Mouse (Mus musculus): ENCODE measurements around the gene Napepld. TPM values are rescaled to one million over a fixed set of nuclear protein-coding genes. Genes with fewer than 3 reads are reported as not detected.

The Napepld gene
- total and polyA plus RNA-seq, 3 experiments: 1.6 to 1.8 (median 1.7) TPM

DNA sequence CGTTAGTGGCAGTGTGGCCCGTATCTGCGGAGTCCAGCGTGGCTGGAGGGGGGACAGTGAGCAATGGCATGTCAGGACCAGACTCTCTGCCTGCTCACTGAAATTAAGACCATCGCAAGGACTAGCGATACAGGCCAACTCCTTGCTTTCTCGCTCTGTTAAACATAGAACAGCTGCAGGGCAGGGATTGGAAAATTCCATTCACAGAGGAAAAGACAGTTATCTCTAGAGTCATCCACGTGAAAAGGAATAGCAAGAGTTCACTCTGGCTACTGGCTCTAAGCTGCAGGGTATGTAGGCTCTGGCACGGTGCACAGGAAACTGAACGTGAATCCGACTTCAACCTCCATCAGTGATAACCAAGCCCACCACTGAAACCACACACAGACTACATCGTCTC, 26.2 kb downstream of the Napepld start:
- Histone ChIP-seq H3K27ac (ENCODE audit: insufficient read depth, low read depth) (no peak overlapping the region), H3K27me3 (replicated peaks) (no peaks in the 10 kb centered on the region), H3K79me2 (replicated peaks; ENCODE audit: control insufficient read depth, extremely low read depth, insufficient read depth, poor library complexity, severe bottlenecking) (no peaks in the 10 kb centered on the region), H3K36me3 (replicated peaks in 1 of 2; ENCODE audit: control insufficient read depth in 1 of 2, insufficient read depth in 1 of 2, low read length in 1 of 2) (peaks cover 4 to 14% of the 10 kb centered on the region in 2 experiments), H3K9me3 (replicated peaks; ENCODE audit: low read length) (no peaks in the 10 kb centered on the region), H3K4me3 (replicated peaks in 1 of 3; ENCODE audit: low read depth in 2 of 3, low read length in 2 of 3, poor library complexity in 1 of 3) (no peak overlapping the region), H3K4me2 (ENCODE audit: insufficient read depth, low read depth, poor library complexity, severe bottlenecking) (no peak overlapping the region), H3K4me1 (ENCODE audit: control insufficient read depth in 1 of 2, insufficient read depth in 2 of 2) (no peaks in the 10 kb centered on the region), H3K9ac (ENCODE audit: insufficient read depth, low read depth) (no peak overlapping the region)
- no peak for DNase-seq (ENCODE audit: extremely low read depth)
- dilution Hi-C loops (cut with MboI; ENCODE audit: extremely low pct_ligation_motif_present, extremely low pct_unique_long_range_greater_than_20kb, low sequenced_read_pairs): no loop called here
- in situ Hi-C loops (cut with MboI; ENCODE audit: low pct_ligation_motif_present, low pct_unique_long_range_greater_than_20kb, low sequenced_read_pairs): no loop called here
- no peak for TF ChIP-seq IRF4 (IDR thresholded peaks at IDR 0.05; ENCODE audit: low read depth, low read length)
- TF ChIP-seq NELFE (IDR thresholded peaks at IDR 0.05; ENCODE audit: low read depth, low read length): no peak
- TF ChIP-seq MAFK (IDR thresholded peaks at IDR 0.05; ENCODE audit: insufficient replicate concordance, low read length): no peak

DNA sequence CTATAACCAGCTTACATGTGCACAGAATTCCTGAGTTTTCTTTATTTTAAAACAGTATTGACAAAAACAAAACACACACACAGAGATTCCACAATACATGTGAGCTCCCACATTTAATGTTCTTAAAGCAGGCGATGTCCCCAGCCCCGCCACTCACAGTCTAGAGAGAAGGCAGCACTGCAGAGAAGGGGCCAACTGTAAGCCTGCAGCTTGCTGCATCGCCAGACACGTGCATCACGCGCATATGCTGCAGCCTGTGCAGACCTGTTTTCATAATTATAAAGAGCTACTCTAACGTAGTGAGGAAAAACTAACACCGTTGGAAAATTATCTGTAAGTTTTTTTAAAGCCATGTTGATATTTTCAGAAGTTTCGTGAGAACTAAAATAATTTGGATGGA, 27.5 kb downstream of the Napepld start:
- Histone ChIP-seq H3K79me2 (replicated peaks; ENCODE audit: control insufficient read depth, extremely low read depth, insufficient read depth, poor library complexity, severe bottlenecking) (no peaks in the 10 kb centered on the region), H3K27me3 (replicated peaks) (no peaks in the 10 kb centered on the region), H3K27ac (ENCODE audit: insufficient read depth, low read depth) (no peak overlapping the region), H3K4me2 (ENCODE audit: insufficient read depth, low read depth, poor library complexity, severe bottlenecking) (no peak overlapping the region), H3K9me3 (replicated peaks; ENCODE audit: low read length) (no peaks in the 10 kb centered on the region), H3K9ac (ENCODE audit: insufficient read depth, low read depth) (no peak overlapping the region), H3K36me3 (replicated peaks in 1 of 2; ENCODE audit: control insufficient read depth in 1 of 2, insufficient read depth in 1 of 2, low read length in 1 of 2) (peaks cover 4 to 19% of the 10 kb centered on the region in 2 experiments), H3K4me3 (replicated peaks in 1 of 3; ENCODE audit: low read depth in 2 of 3, low read length in 2 of 3, poor library complexity in 1 of 3) (no peak overlapping the region), H3K4me1 (ENCODE audit: control insufficient read depth in 1 of 2, insufficient read depth in 2 of 2) (no peaks in the 10 kb centered on the region)
- dilution Hi-C loops (cut with MboI; ENCODE audit: extremely low pct_ligation_motif_present, extremely low pct_unique_long_range_greater_than_20kb, low sequenced_read_pairs): no loop called here
- TF ChIP-seq ETS1 (conservative IDR thresholded peaks at IDR 0.05; ENCODE audit: low read depth, low read length): no peak
- no peak for TF ChIP-seq SMC3 (IDR thresholded peaks at IDR 0.05; ENCODE audit: low read depth, low read length)
- no peak for TF ChIP-seq SIN3A (IDR thresholded peaks at IDR 0.05; ENCODE audit: low read length)
- TF ChIP-seq PAX5 (IDR thresholded peaks at IDR 0.05; ENCODE audit: low read length): no peak
- no peak for TF ChIP-seq EP300 (IDR thresholded peaks at IDR 0.05; ENCODE audit: low read length)
- TF ChIP-seq CHD2 (IDR thresholded peaks at IDR 0.05; ENCODE audit: low read length): no peak
- TF ChIP-seq MAX (IDR thresholded peaks at IDR 0.05; ENCODE audit: low read length): no peak
- no peak for TF ChIP-seq MAZ (IDR thresholded peaks at IDR 0.05; ENCODE audit: low read depth, low read length)
- no peak for TF ChIP-seq MYC (IDR thresholded peaks at IDR 0.05; ENCODE audit: low read depth, low read length)
- TF ChIP-seq IRF4 (IDR thresholded peaks at IDR 0.05; ENCODE audit: low read depth, low read length): no peak
- no peak for TF ChIP-seq MEF2A (IDR thresholded peaks at IDR 0.05; ENCODE audit: borderline replicate concordance, low read depth, low read length)
- TF ChIP-seq CTCF (conservative IDR thresholded peaks at IDR 0.05 in 1 of 2, IDR thresholded peaks at IDR 0.05 in 1 of 2; ENCODE audit: low read depth in 2 of 2, low read length in 2 of 2): no peak
- TF ChIP-seq UBTF (IDR thresholded peaks at IDR 0.05; ENCODE audit: low read depth, low read length): no peak
- TF ChIP-seq TBP (conservative IDR thresholded peaks at IDR 0.05; ENCODE audit: low read depth, low read length): no peak
- in situ Hi-C loops (cut with MboI; ENCODE audit: low pct_ligation_motif_present, low pct_unique_long_range_greater_than_20kb, low sequenced_read_pairs): no loop called here
- DNase-seq (ENCODE audit: extremely low read depth): no peak
